Mouse (Mus musculus) lung, postnatal 0 days (tissue): ENCODE measurements at regions not wholly inside any gene's neighbourhood (a gene's known extent, or its start where the extent isn't known, plus 50 kb on each side); places are given as distances from the start of the nearest gene placed in this dataset.

Experiments used
- CTCF ChIP-seq: IDR thresholded peaks from 2 replicates; pipeline ENCODE4 v1.5.1; 2016; ENCODE audit warnings: antibody characterized with exemption, mild to moderate bottlenecking
- EP300 ChIP-seq: IDR thresholded peaks from 2 replicates; pipeline ENCODE4 v1.6.1; 2016; ENCODE audit warnings: antibody characterized with exemption, mild to moderate bottlenecking, control low read depth

DNA sequence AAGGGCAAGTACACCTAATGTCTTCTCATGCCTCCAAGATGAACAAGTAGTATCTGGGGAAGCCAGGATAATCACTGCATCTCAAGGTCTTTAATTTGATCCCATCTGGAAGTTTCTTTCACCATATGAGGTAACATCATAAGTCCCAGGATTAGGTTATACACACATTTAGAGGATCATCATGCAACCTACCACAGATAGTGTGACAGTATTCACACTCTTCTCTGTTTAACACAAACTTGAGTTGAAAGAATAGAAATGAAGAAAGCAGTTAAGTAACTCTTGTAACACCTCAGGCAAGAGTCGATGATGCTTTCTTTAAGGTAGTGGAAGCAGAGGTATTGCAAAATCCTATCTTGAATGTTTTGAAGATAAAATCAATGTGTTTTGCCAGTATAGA, 116.3 kb upstream of the Gm9972 start:
- TF ChIP-seq CTCF (no peak), EP300 (no peak)
